In genomic region chr11:54021396-54022093, GRCm38 (mm10) we compare ENCODE assay signal across 24 mouse cellular contexts. TPM values are rescaled to one million over a fixed set of nuclear protein-coding genes. Genes with fewer than 3 reads are reported as not detected.
A peak's percentile ranks its signal among the peaks of the same experiment; 100 is the strongest.
DNase-seq lines count a peak whose midpoint lies in the region; ATAC-seq and TF ChIP-seq lines count a peak whose summit lies in the region.
"Had no signal": no experiment of that assay in that cellular context is flagged by ENCODE, and none has a peak within 500 bp of the region (broad histone marks: within the 10 kb centered on the region; RNA-seq: fewer than 3 reads in every experiment).

No protein-coding gene starts in this region.

- CTCF ChIA-PET in Patski (lab: Charles Lee): no interaction called here

- peak overlapping the region; percentile 74 for H3K4me3 ChIP-seq in erythroblast, embryonic 14.5 days (replicated peaks)
- no peak overlapping the region for H3K4me3 ChIP-seq in kidney, adult 2 months (ENCODE audit: insufficient read depth, low read depth, low read length)
- H3K4me3 ChIP-seq in kidney, embryonic 14.5 days (ENCODE audit: low read length): no peak overlapping the region
- H3K4me3 ChIP-seq: embryonic facial prominence, embryonic 12.5 days; forebrain, embryonic 10.5 days; gastrocnemius, adult 2 months; heart, embryonic 10.5 days; heart, embryonic 15.5 days; hindbrain, embryonic 10.5 days had no signal

- H3K4me2 ChIP-seq in kidney, embryonic 14.5 days (replicated peaks; ENCODE audit: low read depth, low read length): no peak overlapping the region
- H3K4me2 ChIP-seq: embryonic facial prominence, embryonic 12.5 days; heart, embryonic 15.5 days; hindbrain, embryonic 14.5 days had no signal

- POLR2A ChIA-PET in Patski (lab: Charles Lee): interaction anchor here (0.6 kb wide), 1 partner anchor 102 kb away, joined by 3 read pairs; no protein-coding TSS in a partner anchor

- TF ChIP-seq CTCF in kidney, adult 2 months (conservative IDR thresholded peaks at IDR 0.05; ENCODE audit: insufficient read depth, insufficient read length, low read depth, low read length): no peak
- TF ChIP-seq CTCF in Patski (IDR thresholded peaks at IDR 0.05): no peak

- no peak overlapping the region for H3K9ac ChIP-seq in kidney, embryonic 14.5 days (ENCODE audit: low read depth, low read length)
- H3K9ac ChIP-seq: embryonic facial prominence, embryonic 12.5 days; heart, embryonic 15.5 days; hindbrain, embryonic 14.5 days had no signal

- 51% methylated on average over 5 of the region's 5 CpGs for WGBS in kidney, adult 2 months
- WGBS in kidney, embryonic 14.5 days: 89% methylated on average over 5 of the region's 5 CpGs

- no peak for ATAC-seq in erythroblast, adult 5-6 weeks (replicated peaks; ENCODE audit: low FRiP score, poor library complexity, severe bottlenecking)
- ATAC-seq in kidney, embryonic 14.5 days (ENCODE audit: low FRiP score, low TSS enrichment): no peak
- ATAC-seq in Patski: peak; percentile 11
- no peak for ATAC-seq in megakaryocyte, adult 5-6 weeks (ENCODE audit: poor library complexity, severe bottlenecking)
- ATAC-seq: CD4-positive, CD25-positive, alpha-beta regulatory T cell, adult 4 months; forebrain, embryonic 14.5 days had no signal

- H3K36me3 ChIP-seq in erythroblast, embryonic 14.5 days (ENCODE audit: control insufficient read depth): peaks cover 97% of the 10 kb centered on the region
- H3K36me3 ChIP-seq in kidney, adult 2 months (ENCODE audit: control insufficient read depth, insufficient read depth, low read length): no peaks in the 10 kb centered on the region
- no peaks in the 10 kb centered on the region for H3K36me3 ChIP-seq in kidney, embryonic 14.5 days (ENCODE audit: control insufficient read depth, insufficient read depth, low read length)
- H3K36me3 ChIP-seq: embryonic facial prominence, embryonic 12.5 days; forebrain, embryonic 10.5 days; G1E; heart, embryonic 10.5 days; heart, embryonic 15.5 days; hindbrain, embryonic 10.5 days had no signal

- H3K9me3 ChIP-seq in erythroblast, embryonic 14.5 days (ENCODE audit: control insufficient read depth, low read length): no peaks in the 10 kb centered on the region
- H3K9me3 ChIP-seq in kidney, embryonic 14.5 days (ENCODE audit: control insufficient read depth, low read length): no peaks in the 10 kb centered on the region
- H3K9me3 ChIP-seq: embryonic facial prominence, embryonic 12.5 days; forebrain, embryonic 10.5 days; G1E; heart, embryonic 10.5 days; heart, embryonic 15.5 days; hindbrain, embryonic 10.5 days had no signal

- in situ Hi-C loops in Patski (cut with MboI; ENCODE audit: low pct_unique_long_range_greater_than_20kb): no loop called here

- no peaks in the 10 kb centered on the region for H3K27me3 ChIP-seq in erythroblast, embryonic 14.5 days (ENCODE audit: control insufficient read depth)
- H3K27me3 ChIP-seq in kidney, adult 2 months (replicated peaks; ENCODE audit: control insufficient read depth, insufficient read depth, low read length): no peaks in the 10 kb centered on the region
- no peaks in the 10 kb centered on the region for H3K27me3 ChIP-seq in kidney, embryonic 14.5 days (ENCODE audit: control insufficient read depth, insufficient read depth, low read length)
- H3K27me3 ChIP-seq in Patski: no peaks in the 10 kb centered on the region

- DNase-seq in kidney, adult 2 months: peak; percentile 78
- DNase-seq in kidney, postnatal 36 days: peak; percentile 53 to 67
- DNase-seq in kidney, postnatal 10 days: no peak
- DNase-seq in Patski (ENCODE audit: low read depth, low spot score): no peak
- DNase-seq: adrenal gland, postnatal 10 days; B cell, adult 2 months; cerebellum, adult 11 months; cerebellum, adult 8-10 months; gastrocnemius, adult 2 months; gastrocnemius, postnatal 25 days; heart, postnatal 14 days had no signal

- peak overlapping the region; percentile 81 for H3K27ac ChIP-seq in kidney, adult 2 months (ENCODE audit: insufficient read depth, low read depth, low read length)
- H3K27ac ChIP-seq in kidney, embryonic 14.5 days (ENCODE audit: low read depth, low read length): no peak overlapping the region
- H3K27ac ChIP-seq: embryonic facial prominence, embryonic 12.5 days; forebrain, embryonic 10.5 days; gastrocnemius, adult 2 months; heart, embryonic 10.5 days; heart, embryonic 15.5 days; hindbrain, embryonic 10.5 days; hindbrain, embryonic 14.5 days had no signal

- TF ChIP-seq POLR2A in kidney, adult 2 months (IDR thresholded peaks at IDR 0.05; ENCODE audit: low read depth, low read length): no peak

- H3K4me1 ChIP-seq in erythroblast, embryonic 14.5 days (ENCODE audit: control insufficient read depth): peaks cover 76% of the 10 kb centered on the region
- peaks cover 31% of the 10 kb centered on the region for H3K4me1 ChIP-seq in kidney, adult 2 months (ENCODE audit: control insufficient read depth, insufficient read depth, low read length)
- H3K4me1 ChIP-seq in kidney, embryonic 14.5 days (ENCODE audit: control insufficient read depth, insufficient read depth, low read length): no peaks in the 10 kb centered on the region
- H3K4me1 ChIP-seq: embryonic facial prominence, embryonic 12.5 days; forebrain, embryonic 10.5 days; hindbrain, embryonic 10.5 days had no signal

RNA-seq across cellular contexts. Expression of gene Slc22a4, which starts 6.3 kb away (rescaled TPM):
- 10.1 and 12.5 TPM in 2 replicates for polyA plus RNA-seq in erythroblast, embryonic 14.5 days (2012)
- 154 and 157 TPM in 2 replicates for total RNA-seq in erythroblast, adult 5-6 weeks (2015; ENCODE audit: low replicate concordance)
- 202 and 262 TPM in 2 replicates for total RNA-seq in erythroblast, adult 5-6 weeks (2017; ENCODE audit: low replicate concordance)
- polyA plus RNA-seq in kidney, adult 2 months (2012; rRNA removed): 46.7 and 56.8 TPM in 2 replicates
- 0.99 and 1.4 TPM in 2 replicates for polyA plus RNA-seq in kidney, embryonic 14.5 days (2014; fragmentation: Nextera tagmentation; extraction: Ambion mirVana)
- 42.3 TPM for polyA plus RNA-seq in Patski (2021)
- total RNA-seq in megakaryocyte, adult 5-6 weeks (2015): 6.8 and 11.0 TPM in 2 replicates
- 8.0 and 8.5 TPM in 2 replicates for total RNA-seq in megakaryocyte, adult 5-6 weeks (2017)
- total RNA-seq: G1E had no signal
- polyA plus RNA-seq: CD4-positive, CD25-positive, alpha-beta regulatory T cell, adult 4 months; G1E had no signal

RNA-seq across cellular contexts. Expression of gene Slc22a21, which starts 41.4 kb away (rescaled TPM):
- 0.26 and 0.77 TPM in 2 replicates for polyA plus RNA-seq in erythroblast, embryonic 14.5 days (2012)
- 12.1 and 23.4 TPM in 2 replicates for total RNA-seq in erythroblast, adult 5-6 weeks (2015; ENCODE audit: low replicate concordance)
- total RNA-seq in erythroblast, adult 5-6 weeks (2017; ENCODE audit: low replicate concordance): 8.9 and 16.9 TPM in 2 replicates
- polyA plus RNA-seq in kidney, adult 2 months (2012; rRNA removed): 2.4 and 3.7 TPM in 2 replicates
- polyA plus RNA-seq in kidney, embryonic 14.5 days (2014; fragmentation: Nextera tagmentation; extraction: Ambion mirVana): 5.2 and 5.5 TPM in 2 replicates
- 3.4 TPM for polyA plus RNA-seq in Patski (2021)
- total RNA-seq in megakaryocyte, adult 5-6 weeks (2015): 1.3 and 1.5 TPM in 2 replicates
- total RNA-seq in megakaryocyte, adult 5-6 weeks (2017): 0.44 and 0.77 TPM in 2 replicates
- total RNA-seq: G1E had no signal
- polyA plus RNA-seq: G1E had no signal

RNA-seq across cellular contexts. Expression of gene Pdlim4, which starts 47.3 kb away (rescaled TPM):
- polyA plus RNA-seq in erythroblast, embryonic 14.5 days (2012): 0.10 and 0.17 TPM in 2 replicates
- total RNA-seq in erythroblast, adult 5-6 weeks (2015; ENCODE audit: low replicate concordance): 2.1 and 15.6 TPM in 2 replicates
- 0.56 TPM in 1 of 2 replicates, not detected in the other for total RNA-seq in erythroblast, adult 5-6 weeks (2017; ENCODE audit: low replicate concordance)
- polyA plus RNA-seq in kidney, adult 2 months (2012; rRNA removed): 13.0 and 15.2 TPM in 2 replicates
- polyA plus RNA-seq in kidney, embryonic 14.5 days (2014; fragmentation: Nextera tagmentation; extraction: Ambion mirVana): 52.1 and 54.6 TPM in 2 replicates
- 0.51 TPM for polyA plus RNA-seq in Patski (2021)
- 0.33 and 0.82 TPM in 2 replicates for total RNA-seq in megakaryocyte, adult 5-6 weeks (2015)
- total RNA-seq in megakaryocyte, adult 5-6 weeks (2017): 0.77 and 3.9 TPM in 2 replicates
- polyA plus RNA-seq: G1E had no signal

Comparison
In these comparisons a context has a peak if more than half of its experiments do, and no peak if none do; other contexts are left out.
1. DNase-seq: peak in kidney, adult 2 months (single experiment) and kidney, postnatal 36 days (2 of 2); none in kidney, postnatal 10 days (single experiment) and Patski (single experiment).